Mouse (Mus musculus) ovary, postnatal 10 days (tissue): ENCODE results near the gene Pam.
"Not testable (repeated sequence)": the region's sequence is repeated elsewhere in the genome, so short reads cannot be mapped to it uniquely, and the experiment has no call there.

ENCODE experiments used
- DNase-seq: peaks from one replicate; pipeline ENCODE4 v3.0.0; 2022; ENCODE audit warnings: low spot score

Gene Pam

GRCm38 (mm10) chr1:98035736-98036135 lies 59.7 kb downstream of the Pam start:
- no peak for DNase-seq

- DNase-seq, result no peak
Measured at GRCm38 (mm10) chr1:98031802-98032201, 63.6 kb downstream of the Pam start.

DNA sequence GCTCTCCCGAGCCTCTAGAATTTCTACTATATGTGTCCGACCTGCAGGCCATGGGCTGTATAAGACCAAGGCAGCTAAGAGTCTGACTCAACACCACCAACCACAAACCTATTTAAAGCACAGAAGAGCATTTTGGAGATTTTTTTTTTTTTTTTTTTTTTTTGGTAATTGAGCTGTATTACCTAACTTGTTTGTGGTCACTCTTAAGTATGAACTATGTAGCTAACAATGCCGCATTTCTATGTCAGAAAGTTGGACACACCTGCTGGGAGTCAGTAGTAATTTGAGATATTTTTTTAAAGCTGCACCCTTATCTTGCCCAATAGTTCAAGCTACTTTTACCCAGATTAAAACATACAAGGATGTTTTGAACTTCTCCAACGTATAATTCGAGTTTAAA lies 66.4 kb downstream of the Pam start:
- DNase-seq, result no peak

DNA sequence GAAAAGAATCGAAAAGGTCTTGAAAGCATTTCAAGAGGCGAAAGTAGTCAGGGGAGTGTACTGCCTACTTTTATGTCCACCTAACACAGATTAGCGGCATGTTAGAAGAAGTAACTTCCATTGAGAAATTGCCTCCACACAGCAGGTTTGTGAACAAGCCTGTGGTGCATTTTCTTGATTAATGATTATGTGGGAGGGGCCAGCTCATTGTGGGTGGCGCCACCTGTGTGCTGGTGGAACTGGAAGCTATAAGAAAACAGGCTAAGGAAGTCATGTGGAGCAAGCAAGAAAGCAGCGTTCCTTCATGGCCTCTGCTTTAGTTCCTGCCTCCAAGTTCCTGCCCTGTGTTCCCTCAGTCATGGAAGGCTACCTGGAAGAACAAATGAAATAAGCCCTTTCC lies 67.0 kb downstream of the Pam start:
- no peak for DNase-seq

DNA sequence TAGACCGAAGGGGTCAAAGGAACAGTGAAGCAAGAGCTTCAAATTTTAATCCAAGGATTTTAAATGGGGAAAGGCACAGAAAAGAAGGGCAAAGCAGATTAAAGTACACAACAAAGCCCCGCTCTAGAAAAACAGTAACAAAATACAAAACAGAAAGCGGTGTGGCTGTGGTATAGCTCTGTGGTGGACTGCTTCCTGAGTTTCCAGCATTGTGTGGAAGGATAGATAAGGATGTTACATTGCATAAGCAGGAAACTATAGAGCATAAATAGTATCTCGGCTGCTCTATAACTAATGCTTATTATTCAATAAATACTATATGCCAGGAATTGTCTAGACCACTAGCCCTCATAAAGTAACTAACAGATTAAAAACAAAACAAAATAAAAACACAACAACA lies 67.5 kb downstream of the Pam start:
- no peak for DNase-seq

DNA sequence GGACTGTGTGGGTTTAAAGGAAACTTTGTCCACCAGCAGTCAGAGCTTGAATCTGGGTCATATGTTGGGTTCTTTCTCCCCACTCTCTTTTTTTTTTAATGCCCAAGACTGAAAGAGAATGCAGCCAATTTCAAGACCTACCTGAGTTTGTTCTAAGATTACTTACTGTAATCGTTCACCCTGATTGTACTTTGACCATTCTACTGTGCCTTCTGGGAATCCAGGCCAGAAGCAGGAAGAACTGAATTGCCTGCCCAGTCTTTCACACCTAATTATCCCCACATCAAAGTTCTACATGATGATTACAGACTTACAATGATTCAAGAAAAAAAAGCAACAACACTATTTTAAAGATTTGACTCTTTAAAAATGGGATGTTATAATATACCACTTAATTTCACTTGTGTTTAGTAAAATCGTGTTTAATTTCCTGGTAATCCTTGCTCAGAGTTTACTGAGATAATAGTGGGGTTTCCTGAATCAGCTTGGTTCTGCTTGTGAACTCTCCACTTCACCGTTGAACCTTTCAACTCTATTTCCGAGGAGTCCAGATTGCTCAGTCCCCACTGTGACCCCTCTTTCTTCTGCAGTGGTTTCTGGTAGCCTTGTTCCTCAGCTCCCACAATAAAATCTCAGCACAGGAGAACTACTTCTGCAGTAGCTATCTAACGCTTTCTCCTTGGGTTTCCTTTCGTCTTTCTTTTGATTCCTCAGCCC lies 69.4 kb downstream of the Pam start:
- no peak for DNase-seq

DNA sequence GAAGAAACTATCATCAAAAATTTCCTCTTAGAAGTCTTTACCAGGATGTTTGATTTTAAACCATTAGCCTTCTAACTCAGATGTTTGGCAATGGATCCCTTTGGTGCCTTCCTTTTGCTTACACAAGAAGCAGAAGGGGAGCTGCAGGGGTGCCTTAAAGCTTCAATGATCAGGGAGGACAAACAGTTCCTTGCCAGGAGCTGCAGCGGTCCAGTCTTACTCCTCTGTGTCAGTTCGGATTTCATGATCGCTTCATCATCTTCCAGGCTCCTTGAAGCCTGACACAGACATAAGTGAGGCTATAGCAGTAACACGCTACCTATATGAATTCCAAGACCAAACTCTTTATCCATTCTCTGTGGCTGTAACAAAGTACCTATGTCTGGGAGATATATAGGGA lies 71.6 kb downstream of the Pam start:
- no peak for DNase-seq

GRCm38 (mm10) chr1:98018987-98019386 lies 76.5 kb downstream of the Pam start:
- no peak for DNase-seq

- no peak for DNase-seq
Measured at GRCm38 (mm10) chr1:98016004-98016848, 79.2 kb downstream of the Pam start.

DNA sequence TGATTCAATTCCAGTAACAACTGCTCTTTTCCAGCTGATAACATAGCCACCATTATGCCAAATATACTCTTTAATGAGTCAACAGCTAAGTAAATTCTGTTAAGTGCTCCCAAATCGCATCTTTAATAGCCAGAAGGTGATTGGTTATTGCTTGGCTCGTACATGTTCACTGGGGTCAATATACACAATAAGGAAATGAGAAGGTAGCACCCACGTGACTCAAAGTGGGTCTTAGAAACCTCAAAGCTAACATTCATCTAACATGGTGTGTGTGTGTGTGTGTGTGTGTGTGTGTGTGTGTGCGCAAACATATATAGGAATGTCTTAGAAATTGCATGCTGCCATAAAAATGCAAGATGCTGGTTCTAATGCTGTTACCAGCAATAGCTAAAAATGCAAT lies 79.9 kb downstream of the Pam start:
- no peak for DNase-seq

GRCm38 (mm10) chr1:98002561-98003425 lies 92.7 kb downstream of the Pam start:
- peak; percentile 7 for DNase-seq

DNA sequence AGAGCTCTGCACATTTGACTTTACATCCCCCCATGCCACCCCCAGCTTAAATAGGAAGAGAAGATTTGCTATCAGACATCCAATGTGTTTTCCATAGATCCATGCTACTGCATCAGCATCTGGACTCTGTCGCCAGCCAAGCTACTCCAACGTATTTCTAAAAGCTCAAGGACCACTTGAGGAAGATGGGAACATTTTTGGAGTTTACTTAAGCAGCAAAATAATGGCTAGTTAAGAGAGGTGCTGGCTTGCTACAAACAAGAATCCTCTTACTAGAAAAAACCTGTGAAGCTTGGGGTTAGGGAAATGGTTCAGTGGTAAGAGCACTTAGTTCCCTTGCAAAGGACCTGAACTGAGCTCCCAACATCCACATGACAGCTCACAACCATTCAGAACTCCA lies 96.0 kb downstream of the Pam start:
- no peak for DNase-seq

- DNase-seq, result not testable (repeated sequence)
Measured at GRCm38 (mm10) chr1:97998961-97999360, 96.5 kb downstream of the Pam start.

DNA sequence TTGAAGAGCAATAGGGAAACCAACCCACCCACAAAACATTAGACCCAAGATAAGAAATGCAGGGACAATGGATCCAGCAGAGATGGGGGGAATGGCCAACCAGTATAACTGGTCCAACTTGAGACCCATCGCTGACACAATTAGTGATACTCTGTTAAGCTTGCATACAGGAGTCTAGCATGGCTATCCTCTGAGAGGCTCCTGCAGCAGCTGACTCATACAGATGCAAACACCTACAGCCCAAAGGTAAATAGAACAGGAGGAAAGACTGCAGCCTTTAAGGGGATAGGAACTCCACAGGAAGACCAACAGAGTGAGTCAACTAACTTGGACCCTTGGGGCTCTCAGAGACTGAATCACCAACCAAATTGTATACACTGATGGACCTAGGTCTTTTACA lies 98.4 kb downstream of the Pam start:
- DNase-seq, result no peak

GRCm38 (mm10) chr1:97991976-97992375 lies 103.5 kb downstream of the Pam start:
- no peak for DNase-seq

GRCm38 (mm10) chr1:97983189-97983588 lies 112.3 kb downstream of the Pam start:
- no peak for DNase-seq

- no peak for DNase-seq
Measured at GRCm38 (mm10) chr1:97979422-97979821, 116.0 kb downstream of the Pam start.

DNA sequence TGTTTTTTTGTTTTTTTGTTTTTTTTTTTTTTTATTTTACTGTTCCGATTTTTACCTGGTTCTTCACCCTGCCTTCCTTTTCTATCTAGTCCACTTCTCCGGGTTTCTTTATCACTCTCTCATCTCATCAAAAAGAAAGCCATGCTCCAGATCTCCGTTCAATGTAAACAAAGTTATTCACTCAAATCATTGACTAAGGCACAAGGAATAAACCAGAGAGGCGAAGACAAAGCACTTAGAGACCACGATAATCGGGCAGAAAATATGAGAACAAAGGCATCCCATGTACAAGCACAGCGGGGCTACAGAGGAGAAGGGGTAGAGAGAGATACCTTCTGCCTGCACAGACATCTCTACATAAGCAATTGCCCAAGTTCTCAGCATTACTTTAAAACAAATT lies 117.9 kb downstream of the Pam start:
- no peak for DNase-seq

- DNase-seq, result peak; percentile 60
Measured at GRCm38 (mm10) chr1:97976873-97977473, 118.5 kb downstream of the Pam start.

DNA sequence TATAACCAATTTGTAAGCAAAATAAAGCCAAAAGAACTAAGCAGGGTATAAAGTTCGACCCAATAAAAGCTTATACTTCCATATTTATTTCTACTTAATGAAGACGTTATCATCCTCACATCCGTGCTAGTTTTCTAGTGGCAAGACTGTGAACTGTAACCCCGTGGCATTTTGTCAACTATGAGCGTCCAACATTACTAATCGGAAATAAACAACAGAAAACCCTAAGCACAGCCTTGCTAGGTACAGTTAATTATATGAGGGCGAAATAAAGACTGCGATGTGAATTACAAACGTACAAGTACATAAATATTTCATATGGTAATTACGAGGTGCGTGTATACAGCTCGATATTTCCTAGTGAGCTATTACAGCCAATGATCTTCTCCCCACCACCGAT lies 119.4 kb downstream of the Pam start:
- DNase-seq, result no peak

DNA sequence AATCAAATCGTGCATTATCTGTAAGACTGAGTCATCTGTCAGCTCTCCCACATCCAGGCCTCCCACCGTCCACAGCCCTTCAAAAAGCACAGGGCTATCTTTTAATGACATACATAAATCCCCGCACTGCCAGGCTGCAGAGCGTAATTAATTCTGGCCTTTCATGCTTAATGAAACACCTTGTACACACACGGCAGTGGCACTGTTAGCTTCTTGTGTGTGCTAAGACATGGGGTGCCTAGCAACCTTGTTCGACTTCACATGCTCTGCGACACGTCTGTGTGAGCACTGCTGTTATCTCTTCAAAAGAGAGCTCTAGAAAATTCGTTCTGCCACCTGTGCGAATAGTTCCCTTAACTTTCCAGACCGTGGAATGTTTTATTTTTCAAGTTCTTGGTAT lies 120.5 kb downstream of the Pam start:
- DNase-seq, result no peak

- DNase-seq, result no peak
Measured at GRCm38 (mm10) chr1:97969765-97970164, 125.7 kb downstream of the Pam start.
